Mouse (Mus musculus): ENCODE data around the gene Rab31. TPM values are rescaled to one million over a fixed set of nuclear protein-coding genes. Genes with fewer than 3 reads are reported as not detected.

The Rab31 gene
- polyA plus RNA-seq, 1 experiment = 32.1 TPM

- no peak for TF ChIP-seq POLR2A (IDR thresholded peaks at IDR 0.05; ENCODE audit: control insufficient read depth, low read depth, low read length)
- TF ChIP-seq CTCF (IDR thresholded peaks at IDR 0.05; ENCODE audit: control insufficient read depth, insufficient read depth, insufficient replicate concordance, low read depth, low read length) = no peak
- H3K4me3 ChIP-seq (ENCODE audit: control insufficient read depth, low read depth, low read length) = no peak overlapping the region
- H3K27ac ChIP-seq (ENCODE audit: control insufficient read depth, insufficient read depth, low read depth, low read length) = no peak overlapping the region
- H3K4me1 ChIP-seq (ENCODE audit: control insufficient read depth, insufficient read depth, low read length) = peaks cover 17% of the 10 kb centered on the region
- no peaks in the 10 kb centered on the region for H3K36me3 ChIP-seq (ENCODE audit: control insufficient read depth, insufficient read depth, low read length)
- no peaks in the 10 kb centered on the region for H3K27me3 ChIP-seq (ENCODE audit: control insufficient read depth, insufficient read depth, low read length)
Observed at GRCm38 (mm10) chr17:65725814-65726213, 46.7 kb downstream of the Rab31 start.

GRCm38 (mm10) chr17:65725381-65725780 lies 47.2 kb downstream of the Rab31 start:
- no peaks in the 10 kb centered on the region for H3K27me3 ChIP-seq (ENCODE audit: control insufficient read depth, insufficient read depth, low read length)
- H3K4me3 ChIP-seq (ENCODE audit: control insufficient read depth, low read depth, low read length) = no peak overlapping the region
- TF ChIP-seq POLR2A (IDR thresholded peaks at IDR 0.05; ENCODE audit: control insufficient read depth, low read depth, low read length) = no peak
- TF ChIP-seq CTCF (IDR thresholded peaks at IDR 0.05; ENCODE audit: control insufficient read depth, insufficient read depth, insufficient replicate concordance, low read depth, low read length) = no peak
- peaks cover 17% of the 10 kb centered on the region for H3K4me1 ChIP-seq (ENCODE audit: control insufficient read depth, insufficient read depth, low read length)
- no peaks in the 10 kb centered on the region for H3K36me3 ChIP-seq (ENCODE audit: control insufficient read depth, insufficient read depth, low read length)
- H3K27ac ChIP-seq (ENCODE audit: control insufficient read depth, insufficient read depth, low read depth, low read length) = no peak overlapping the region

DNA sequence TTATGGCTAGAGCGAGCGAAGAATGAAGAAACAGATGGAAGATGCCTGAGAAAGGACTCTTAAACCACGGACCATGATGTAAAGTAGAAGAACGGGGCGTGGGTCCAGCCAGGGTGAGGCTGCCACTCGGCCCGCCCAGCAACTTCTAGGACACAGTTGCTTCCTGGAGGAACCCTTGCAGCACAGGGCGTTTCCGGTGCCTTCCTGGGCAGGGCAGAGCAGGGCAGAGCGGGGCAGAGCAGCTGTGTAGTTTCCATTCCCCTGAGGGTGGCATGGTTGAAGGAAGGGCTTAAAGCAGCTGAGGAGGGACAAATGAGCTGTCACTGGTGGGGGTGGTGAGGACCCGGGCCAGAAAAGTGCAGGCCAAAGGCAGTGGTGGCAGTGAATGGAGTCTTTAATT lies 48.3 kb downstream of the Rab31 start:
- TF ChIP-seq CTCF (IDR thresholded peaks at IDR 0.05; ENCODE audit: control insufficient read depth, insufficient read depth, insufficient replicate concordance, low read depth, low read length) (no peak), POLR2A (IDR thresholded peaks at IDR 0.05; ENCODE audit: control insufficient read depth, low read depth, low read length) (no peak)
- Histone ChIP-seq H3K27me3 (ENCODE audit: control insufficient read depth, insufficient read depth, low read length) (no peaks in the 10 kb centered on the region), H3K36me3 (ENCODE audit: control insufficient read depth, insufficient read depth, low read length) (no peaks in the 10 kb centered on the region), H3K27ac (ENCODE audit: control insufficient read depth, insufficient read depth, low read depth, low read length) (0 out of 2 replicates have a peak overlapping the region, but pooled peaks have one; percentile 19), H3K4me1 (ENCODE audit: control insufficient read depth, insufficient read depth, low read length) (peaks cover 17% of the 10 kb centered on the region), H3K4me3 (ENCODE audit: control insufficient read depth, low read depth, low read length) (peak overlapping the region; percentile 15; the same call in 1 of the 2 replicates)

GRCm38 (mm10) chr17:65723633-65724032 lies 48.9 kb downstream of the Rab31 start:
- no peak overlapping the region for H3K27ac ChIP-seq (ENCODE audit: control insufficient read depth, insufficient read depth, low read depth, low read length)
- no peak for TF ChIP-seq POLR2A (IDR thresholded peaks at IDR 0.05; ENCODE audit: control insufficient read depth, low read depth, low read length)
- no peak for TF ChIP-seq CTCF (IDR thresholded peaks at IDR 0.05; ENCODE audit: control insufficient read depth, insufficient read depth, insufficient replicate concordance, low read depth, low read length)
- H3K27me3 ChIP-seq (ENCODE audit: control insufficient read depth, insufficient read depth, low read length) = no peaks in the 10 kb centered on the region
- H3K4me1 ChIP-seq (ENCODE audit: control insufficient read depth, insufficient read depth, low read length) = peaks cover 17% of the 10 kb centered on the region
- H3K4me3 ChIP-seq (ENCODE audit: control insufficient read depth, low read depth, low read length) = no peak overlapping the region
- no peaks in the 10 kb centered on the region for H3K36me3 ChIP-seq (ENCODE audit: control insufficient read depth, insufficient read depth, low read length)

DNA sequence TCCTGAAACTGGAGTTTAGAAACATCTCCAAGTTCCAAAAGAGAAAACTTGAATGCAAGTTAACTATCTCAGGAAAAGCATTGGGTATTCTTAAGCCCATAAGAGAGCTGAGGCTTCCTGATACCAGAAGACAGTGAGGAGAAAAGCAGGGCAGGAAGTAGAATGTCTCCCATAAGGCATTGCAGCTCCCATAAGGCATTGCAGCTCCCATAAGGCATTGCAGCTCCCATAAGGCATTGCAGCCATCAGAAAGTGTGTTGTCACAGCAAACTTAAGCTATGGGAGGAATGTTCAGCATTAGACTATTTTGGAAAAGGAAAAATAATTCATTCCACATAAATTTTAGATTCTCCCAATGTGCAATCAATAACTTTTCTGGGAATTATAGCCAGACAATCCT lies 51.2 kb downstream of the Rab31 start:
- Histone ChIP-seq H3K27ac (ENCODE audit: control insufficient read depth, insufficient read depth, low read depth, low read length) (no peak overlapping the region), H3K4me3 (ENCODE audit: control insufficient read depth, low read depth, low read length) (no peak overlapping the region), H3K4me1 (ENCODE audit: control insufficient read depth, insufficient read depth, low read length) (peaks cover 14% of the 10 kb centered on the region), H3K36me3 (ENCODE audit: control insufficient read depth, insufficient read depth, low read length) (no peaks in the 10 kb centered on the region), H3K27me3 (ENCODE audit: control insufficient read depth, insufficient read depth, low read length) (no peaks in the 10 kb centered on the region)
- TF ChIP-seq POLR2A (IDR thresholded peaks at IDR 0.05; ENCODE audit: control insufficient read depth, low read depth, low read length) (no peak), CTCF (IDR thresholded peaks at IDR 0.05; ENCODE audit: control insufficient read depth, insufficient read depth, insufficient replicate concordance, low read depth, low read length) (no peak)

DNA sequence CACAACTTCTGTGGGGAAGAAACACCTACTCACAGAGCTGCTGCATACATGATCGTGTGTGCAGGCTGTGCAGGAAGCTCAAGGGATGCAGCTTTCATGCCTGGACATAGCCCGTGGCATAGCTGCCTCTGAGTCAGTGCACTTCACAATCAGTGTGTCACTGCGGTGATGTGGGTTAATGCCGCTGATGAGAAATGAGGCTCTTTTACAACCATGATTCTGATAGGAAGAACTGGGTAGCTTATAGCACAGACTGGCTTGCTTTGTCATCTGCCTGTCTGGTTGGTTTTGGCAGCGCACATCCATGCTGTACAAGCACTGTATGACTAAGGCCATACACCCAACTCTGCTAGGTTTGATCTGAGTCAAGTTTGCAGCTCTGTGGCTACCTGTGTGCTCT lies 52.7 kb downstream of the Rab31 start:
- Histone ChIP-seq H3K27me3 (ENCODE audit: control insufficient read depth, insufficient read depth, low read length) (no peaks in the 10 kb centered on the region), H3K4me1 (ENCODE audit: control insufficient read depth, insufficient read depth, low read length) (peaks cover 9% of the 10 kb centered on the region), H3K4me3 (ENCODE audit: control insufficient read depth, low read depth, low read length) (no peak overlapping the region), H3K36me3 (ENCODE audit: control insufficient read depth, insufficient read depth, low read length) (no peaks in the 10 kb centered on the region), H3K27ac (ENCODE audit: control insufficient read depth, insufficient read depth, low read depth, low read length) (no peak overlapping the region)
- TF ChIP-seq POLR2A (IDR thresholded peaks at IDR 0.05; ENCODE audit: control insufficient read depth, low read depth, low read length) (no peak), CTCF (IDR thresholded peaks at IDR 0.05; ENCODE audit: control insufficient read depth, insufficient read depth, insufficient replicate concordance, low read depth, low read length) (no peak)

DNA sequence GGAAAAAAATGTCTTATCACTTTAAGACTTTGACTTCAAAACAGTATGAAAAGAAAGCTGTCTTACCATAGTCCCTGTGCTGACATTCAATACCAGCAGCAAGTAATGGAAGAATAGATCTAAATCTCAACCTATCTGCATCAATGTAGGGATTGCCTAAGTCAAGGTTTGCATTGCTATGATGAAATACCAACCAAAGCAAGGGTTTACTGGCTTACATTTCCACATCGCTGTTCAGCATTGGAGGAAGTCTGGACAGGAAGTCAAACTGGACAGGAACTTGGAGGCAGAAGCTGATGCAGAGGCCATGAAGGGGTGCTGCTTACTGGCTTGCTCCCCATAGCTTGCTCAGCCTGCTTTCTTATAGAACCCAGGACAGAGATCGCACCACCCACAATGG lies 54.0 kb downstream of the Rab31 start:
- Histone ChIP-seq H3K27ac (ENCODE audit: control insufficient read depth, insufficient read depth, low read depth, low read length) (no peak overlapping the region), H3K27me3 (ENCODE audit: control insufficient read depth, insufficient read depth, low read length) (no peaks in the 10 kb centered on the region), H3K36me3 (ENCODE audit: control insufficient read depth, insufficient read depth, low read length) (no peaks in the 10 kb centered on the region), H3K4me3 (ENCODE audit: control insufficient read depth, low read depth, low read length) (no peak overlapping the region), H3K4me1 (ENCODE audit: control insufficient read depth, insufficient read depth, low read length) (peaks cover 1% of the 10 kb centered on the region; the same call in 1 of the 2 replicates)
- TF ChIP-seq CTCF (IDR thresholded peaks at IDR 0.05; ENCODE audit: control insufficient read depth, insufficient read depth, insufficient replicate concordance, low read depth, low read length) (no peak), POLR2A (IDR thresholded peaks at IDR 0.05; ENCODE audit: control insufficient read depth, low read depth, low read length) (no peak)
